Mouse (Mus musculus) frontal cortex, adult 2 months (tissue): ENCODE measurements around the gene Gabrg3. TPM values are rescaled to one million over a fixed set of nuclear protein-coding genes. Genes with fewer than 3 reads are reported as not detected.

ENCODE experiments used
- DNase-seq, 2 experiments: peaks; one replicate each; pipeline ENCODE4 v3.0.0; 2022; ENCODE audit warnings: low spot score in 1 of 2; ENCODE audit errors: extremely low spot score in 1 of 2
- polyA plus RNA-seq: library from polyadenylated mRNA; depleted of rRNA; stranded (reverse); fragments of >200 nt; gene quantifications from 2 replicates; pipeline ENCODE4 v1.2.3, GENCODE M21; 2012; rRNA removed

Gene Gabrg3
- polyA plus RNA-seq = 10.9 and 11.6 TPM in 2 replicates

DNA sequence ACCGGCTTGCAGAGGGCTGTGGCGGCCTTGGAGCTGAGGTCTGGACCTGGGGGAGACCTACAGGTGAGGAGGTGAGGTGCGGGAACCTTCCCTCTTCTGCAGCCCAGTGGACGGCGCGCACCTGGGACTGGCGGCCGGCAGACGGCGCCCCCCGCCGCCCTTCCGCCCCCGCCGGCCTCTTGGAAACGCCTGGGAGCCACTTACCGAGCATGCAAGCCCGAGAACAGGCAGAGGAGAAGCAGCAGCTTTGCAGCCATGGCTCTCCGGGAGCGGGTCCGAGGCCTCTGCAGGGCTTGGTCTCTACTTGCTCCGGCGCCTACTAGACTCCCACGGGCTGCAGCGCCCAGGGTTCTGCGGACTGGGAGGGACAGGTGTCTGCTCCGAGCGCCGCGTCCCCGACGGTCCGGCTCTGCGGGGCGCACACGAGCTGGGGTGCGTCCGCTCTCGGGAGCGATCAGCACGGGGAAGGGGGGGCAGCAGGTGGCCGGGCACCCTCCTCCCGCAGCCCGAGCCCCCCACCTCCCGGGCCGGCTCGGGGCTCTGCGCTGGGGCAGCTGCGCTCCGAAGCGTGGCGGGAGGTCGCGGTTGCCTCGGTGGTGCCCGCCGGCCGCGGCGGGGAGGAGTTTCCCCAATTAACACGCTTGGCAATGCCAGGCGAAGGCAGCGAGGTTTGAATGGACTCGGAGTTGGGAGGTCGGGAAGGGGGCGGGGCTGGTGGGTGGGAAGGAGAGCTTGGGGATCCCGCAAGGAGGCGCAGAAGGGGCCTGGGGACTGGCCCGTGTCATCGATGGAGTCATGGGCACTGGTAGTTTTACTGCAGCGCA is at the start of gene Gabrg3:
Gabrg3 (minus strand) TSS at position 672 of the 824 bp plus-strand sequence.
- DNase-seq = peak in 1 of 2 experiments; percentile 42

DNA sequence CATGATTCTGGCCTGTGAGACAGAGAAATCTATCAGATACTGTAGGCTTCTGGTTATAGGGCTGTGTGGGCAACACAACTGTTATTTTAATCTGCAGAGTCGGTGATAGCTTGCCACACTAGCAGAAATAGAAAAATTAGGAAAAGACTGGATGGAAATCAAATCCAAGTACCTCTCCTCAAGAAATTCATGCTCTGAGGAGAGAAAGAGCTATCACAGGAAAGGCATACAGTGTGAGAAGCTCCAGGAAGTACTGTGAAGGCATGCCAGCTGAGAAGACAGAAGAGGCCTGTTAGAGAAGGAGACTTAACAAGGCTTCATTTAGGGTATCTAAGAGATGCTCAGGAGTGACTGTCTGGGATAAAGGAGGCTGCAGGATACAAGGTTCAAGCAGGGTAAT is 35.7 kb upstream of the Gabrg3 start:
- peak in 1 of 2 experiments; percentile 17 for DNase-seq

GRCm38 (mm10) chr7:57421044-57421443 is 34.1 kb upstream of the Gabrg3 start:
- no peak for DNase-seq

DNA sequence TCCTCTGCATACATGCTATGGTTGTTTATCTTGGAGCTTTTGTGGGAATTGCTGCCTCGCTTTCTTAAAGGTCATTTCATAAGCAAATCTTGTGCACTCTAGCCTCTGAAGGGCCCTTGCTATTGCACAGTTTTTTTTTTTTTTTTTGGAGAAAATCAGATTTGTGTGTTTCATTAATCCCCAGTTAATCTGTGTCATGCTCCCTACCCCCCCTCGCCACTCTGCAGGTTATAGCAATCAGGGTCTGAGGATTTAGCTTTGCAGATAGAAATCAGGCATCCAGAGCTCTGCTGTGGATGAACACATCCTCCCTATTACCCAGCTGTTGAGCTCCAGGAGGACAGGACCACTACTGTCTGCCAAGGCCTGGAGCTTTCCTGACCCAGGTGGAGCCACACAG is 32.4 kb upstream of the Gabrg3 start, which contains the start of gene Gabrb3:
Gabrb3 (plus strand) TSS at position 301 of the 400 bp plus-strand sequence.
- DNase-seq = no peak

- DNase-seq = no peak
Measured at GRCm38 (mm10) chr7:57412896-57413295, 25.9 kb upstream of the Gabrg3 start.

GRCm38 (mm10) chr7:57411163-57411562 is 24.2 kb upstream of the Gabrg3 start:
- no peak for DNase-seq

GRCm38 (mm10) chr7:57393551-57393950 is 6.6 kb upstream of the Gabrg3 start:
- DNase-seq = no peak

- peak in 1 of 2 experiments; percentile 63 for DNase-seq
Measured at GRCm38 (mm10) chr7:57390046-57390445, 3.1 kb upstream of the Gabrg3 start.

DNA sequence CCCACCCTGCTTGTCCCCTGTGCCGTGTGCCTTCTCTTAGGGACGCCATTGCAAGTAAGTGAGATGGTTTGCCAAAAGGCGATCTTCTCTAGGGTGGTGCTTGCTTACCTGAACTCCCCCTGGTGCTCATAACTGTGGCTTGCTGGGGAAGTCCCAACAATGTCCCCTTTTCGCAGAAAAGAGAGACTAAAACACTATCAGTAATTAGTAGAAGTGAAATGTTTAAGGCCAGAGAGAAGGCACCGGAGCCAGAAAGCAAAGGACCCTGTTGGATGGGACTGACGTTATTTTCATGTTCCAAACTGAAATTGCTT is 310 bp upstream of the Gabrg3 start:
- peak in 1 of 2 experiments; percentile 39 for DNase-seq

- DNase-seq = peak; percentile 38 to 85
Measured at GRCm38 (mm10) chr7:57384112-57384511, 2.9 kb downstream of the Gabrg3 start.

- DNase-seq = no peak
Measured at GRCm38 (mm10) chr7:57366013-57366390, 21.0 kb downstream of the Gabrg3 start.

DNA sequence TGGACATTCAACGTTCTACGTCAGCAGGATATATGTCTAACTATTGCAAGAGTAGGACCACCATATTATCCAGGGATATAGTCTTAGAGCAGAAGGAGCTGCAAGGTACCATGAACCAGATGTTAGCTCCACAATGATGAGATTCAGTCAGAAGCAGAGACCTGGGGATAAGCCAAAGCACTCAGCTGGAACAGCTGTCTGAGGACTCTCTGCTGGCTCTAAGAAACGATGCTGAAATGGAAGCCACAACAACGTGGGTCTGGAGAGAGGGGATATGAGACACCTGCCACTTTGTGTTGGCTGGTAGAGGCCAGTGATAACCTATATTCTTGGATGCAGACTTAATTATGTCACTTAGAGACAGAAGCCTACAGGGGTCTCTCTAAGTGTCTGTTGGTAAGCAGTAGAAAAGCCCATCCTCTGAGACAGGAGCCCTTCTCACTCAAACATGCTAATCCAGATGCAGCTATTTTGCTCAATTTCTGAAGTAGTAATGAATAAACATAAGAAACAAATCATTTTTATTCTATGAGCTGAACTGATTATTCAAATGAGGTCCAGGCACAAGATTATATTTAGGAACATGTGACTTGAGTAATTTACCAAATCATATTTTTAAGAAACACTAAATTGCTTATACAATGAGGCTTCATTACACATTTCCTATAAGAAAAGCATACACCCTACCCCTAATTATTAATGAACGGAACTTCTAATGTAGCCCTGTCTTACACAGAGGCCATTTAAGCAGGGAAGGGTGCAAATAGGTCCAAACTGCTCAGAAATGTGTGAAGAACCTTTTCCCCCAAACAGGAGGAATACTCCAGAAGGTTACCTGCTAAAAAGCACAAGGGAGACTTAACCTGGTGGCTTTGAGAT is 21.6 kb downstream of the Gabrg3 start:
- DNase-seq = no peak

- DNase-seq = peak in 1 of 2 experiments; percentile 41
Measured at GRCm38 (mm10) chr7:57363812-57364211, 23.2 kb downstream of the Gabrg3 start.

GRCm38 (mm10) chr7:57357871-57358540 is 29.0 kb downstream of the Gabrg3 start:
- DNase-seq = peak in 1 of 2 experiments; percentile 26

DNA sequence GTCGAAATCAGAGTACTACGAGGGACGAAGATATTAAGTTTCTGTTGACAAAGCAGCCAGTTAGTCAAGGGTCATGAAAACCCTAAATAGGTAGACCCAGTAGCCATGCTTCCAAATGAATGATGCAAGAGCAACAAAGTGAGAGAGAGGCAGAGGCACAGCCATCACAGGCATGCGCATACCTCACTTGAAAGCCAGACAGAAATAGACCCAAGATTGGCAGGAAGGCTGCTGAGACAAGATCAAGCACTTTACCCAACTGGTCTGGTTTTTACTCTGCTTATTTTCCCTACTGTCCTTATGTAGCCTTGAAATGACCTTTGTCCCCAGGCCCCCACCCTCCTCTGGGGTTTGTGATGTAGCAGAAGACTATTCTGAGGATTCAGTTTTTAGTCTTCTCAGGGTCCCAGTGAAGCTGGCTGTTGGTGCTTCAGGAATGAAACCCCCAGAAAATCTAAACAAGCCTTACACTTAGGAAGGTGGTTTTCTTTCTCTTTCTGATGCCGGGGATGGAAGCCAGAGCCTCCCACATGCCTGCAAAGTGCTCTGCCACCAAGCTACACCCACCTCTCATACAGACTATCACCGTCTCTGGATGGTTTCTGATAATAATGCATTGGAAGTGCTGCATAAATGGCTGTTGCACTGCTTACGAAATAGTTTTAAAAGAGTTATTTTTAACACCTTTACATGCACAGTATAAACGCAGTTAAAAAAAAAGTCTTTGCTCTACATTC is 30.3 kb downstream of the Gabrg3 start:
- DNase-seq = peak; percentile 36 to 65

- no peak for DNase-seq
Measured at GRCm38 (mm10) chr7:57348774-57349173, 38.2 kb downstream of the Gabrg3 start.

DNA sequence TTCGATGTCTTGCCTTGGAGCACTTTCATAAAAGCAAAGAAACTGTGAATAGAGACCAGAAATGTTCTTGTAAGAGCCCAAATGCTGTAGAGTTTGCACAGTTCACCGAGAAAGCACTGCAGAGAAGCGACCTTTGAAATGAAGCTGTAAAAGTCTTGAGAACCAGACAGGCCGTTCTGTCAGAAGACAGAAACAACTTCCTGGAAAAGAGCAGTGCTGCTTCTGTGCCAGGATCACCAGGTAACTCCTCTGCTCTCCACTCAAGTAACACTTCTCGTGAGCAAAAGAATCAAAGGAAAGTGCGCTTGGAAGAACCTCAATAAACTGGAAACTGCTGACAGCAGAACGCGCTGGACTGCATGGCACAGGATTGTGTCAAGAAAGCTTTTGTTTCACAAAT is 45.1 kb downstream of the Gabrg3 start:
- DNase-seq = no peak

DNA sequence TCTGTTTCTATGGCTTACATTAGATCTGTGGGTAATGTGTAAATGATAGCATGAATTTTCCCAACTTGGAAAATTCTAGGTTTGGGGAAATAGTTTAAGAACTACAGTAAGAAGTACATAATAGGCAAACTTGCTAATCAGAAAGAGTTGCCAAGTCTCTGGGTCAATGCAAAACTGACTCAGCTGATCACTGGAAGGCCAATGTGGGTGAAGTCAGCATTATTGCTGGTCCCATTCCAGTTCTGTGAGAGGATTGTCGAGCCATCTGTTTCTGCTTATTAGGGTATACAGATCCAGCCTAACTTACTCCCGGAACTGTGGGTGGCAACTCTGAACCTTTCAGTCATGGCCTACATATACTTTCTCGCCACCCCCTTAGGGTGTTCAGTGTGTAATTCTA is 55.8 kb downstream of the Gabrg3 start:
- DNase-seq = no peak

DNA sequence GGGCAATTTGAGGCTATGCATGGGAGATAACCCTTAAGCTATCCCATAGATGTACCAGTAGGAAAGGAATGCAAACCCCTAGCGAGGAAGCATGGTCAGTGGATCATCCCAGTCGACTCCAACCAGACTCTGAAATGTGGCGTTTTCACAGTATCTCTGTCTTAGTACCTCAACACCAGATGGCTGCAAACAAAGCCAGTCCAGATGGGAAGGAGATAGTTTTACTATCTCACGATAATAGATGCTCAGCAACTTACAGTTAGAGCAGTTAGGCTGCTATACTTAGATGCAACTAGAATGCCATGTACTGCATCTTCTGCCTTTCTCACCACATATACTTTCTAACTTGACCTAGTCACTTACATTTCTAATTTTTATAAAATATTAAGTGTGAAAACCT is 56.7 kb downstream of the Gabrg3 start:
- peak in 1 of 2 experiments; percentile 39 for DNase-seq

- peak in 1 of 2 experiments; percentile 23 for DNase-seq
Measured at GRCm38 (mm10) chr7:57324473-57324872, 62.5 kb downstream of the Gabrg3 start.
